10 mouse cellular contexts compared by ENCODE assay signal in the genomic region with DNA sequence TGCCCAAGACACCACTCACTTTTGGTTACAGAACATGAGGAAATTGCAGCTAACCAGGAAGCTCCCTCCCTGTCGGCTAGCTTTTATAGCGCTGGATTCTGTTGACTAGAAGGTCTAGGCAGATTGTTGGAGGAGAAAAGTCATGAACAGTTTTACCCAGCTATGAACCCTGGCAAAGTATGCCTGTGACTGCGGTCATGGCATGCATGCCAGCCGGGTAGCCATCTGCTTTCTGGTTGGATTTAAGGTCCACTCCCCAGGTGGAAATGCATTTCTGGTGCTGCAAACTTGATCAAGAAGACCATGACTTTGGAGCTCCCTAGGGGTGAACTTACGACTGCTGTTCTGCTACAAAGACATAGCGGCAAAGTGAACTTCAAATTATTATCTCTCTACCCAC.
"Had no signal": no experiment of that assay in that cellular context is flagged by ENCODE, and none has a peak within 500 bp of the region (broad histone marks: within the 10 kb centered on the region; RNA-seq: fewer than 3 reads in every experiment).

No protein-coding gene starts in this region.

- DNase-seq: kidney, postnatal 25 days; layer of hippocampus, adult 9-11 months; liver; lung, adult 18-20 months; lung, postnatal 10 days; lung, postnatal 36 days; retina, postnatal 1 day; thymus, adult 18-20 months; thymus, postnatal 36 days had no signal

- ATAC-seq: liver, embryonic 12.5 days had no signal
